In the genomic region with DNA sequence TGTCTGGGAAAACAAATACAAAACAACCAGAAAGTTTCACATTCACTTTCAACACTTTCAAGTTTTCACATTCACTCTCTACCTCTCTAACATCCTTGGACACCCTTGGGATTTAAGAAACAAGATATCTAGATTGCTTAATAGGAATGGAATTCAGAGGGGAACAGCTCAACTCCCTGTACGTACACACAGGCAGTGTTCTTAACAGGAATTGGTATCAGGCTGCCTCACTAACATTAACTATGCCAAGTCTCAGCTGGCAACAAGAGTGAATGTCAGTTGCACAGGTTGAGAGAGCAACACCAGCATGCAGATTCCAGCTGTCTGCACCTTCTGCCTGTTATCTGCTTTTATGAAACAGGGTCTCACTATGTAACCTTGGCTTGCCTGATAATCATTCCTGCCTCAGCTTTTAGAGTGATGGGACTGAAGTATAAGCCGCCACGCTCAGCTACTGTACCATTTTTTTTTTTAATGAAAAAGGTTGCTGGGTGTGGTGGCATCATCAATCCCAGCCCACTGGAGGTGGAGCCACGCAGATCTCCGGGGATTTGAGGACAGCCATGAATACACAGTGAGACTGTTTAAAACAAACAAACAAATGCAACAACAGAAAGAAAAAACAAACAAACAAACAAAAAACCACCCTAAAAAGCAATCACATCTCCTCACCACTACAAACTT, we compare ENCODE assay signal across 8 mouse cellular contexts. TPM values are rescaled to one million over a fixed set of nuclear protein-coding genes. Genes with fewer than 3 reads are reported as not detected.
DNase-seq lines count a peak whose midpoint lies in the region; ATAC-seq lines count a peak whose summit lies in the region.

No protein-coding gene starts in this region.

- no peaks in the 10 kb centered on the region for H3K9me3 ChIP-seq in heart, embryonic 14.5 days (ENCODE audit: control insufficient read depth, low read length)

- peaks cover 9 to 27% of the 10 kb centered on the region in 2 experiments for H3K4me1 ChIP-seq in heart, embryonic 14.5 days (ENCODE audit: control insufficient read depth in 2 of 2, insufficient read depth in 2 of 2, low read length in 2 of 2)

- peak overlapping the region; percentile 90 for H3K4me2 ChIP-seq in heart, embryonic 14.5 days (ENCODE audit: low read length)

- H3K9ac ChIP-seq in heart, embryonic 14.5 days (ENCODE audit: low read length) = peak overlapping the region; percentile 79; the same call in 1 of the 2 replicates

- ATAC-seq in heart, embryonic 14.5 days (ENCODE audit: insufficient number of reproducible peaks, insufficient read depth, low FRiP score, low read depth) = peak; percentile 48

- peak; percentile 11 for DNase-seq in adrenal gland, adult 2 months
- no peak for DNase-seq in adrenal gland, adult 8-10 months
- peak; percentile 15 for DNase-seq in lung, postnatal 25 days (ENCODE audit: low spot score)
- no peak for DNase-seq in lung, postnatal 14 days
- DNase-seq in skeletal muscle tissue, adult 2 months (ENCODE audit: low read depth, low spot score) = peak; percentile 39
- no peak for DNase-seq in frontal cortex, postnatal 14 days (ENCODE audit: low spot score in 2 of 2)
- no peak for DNase-seq in B cell, adult 2 months

- H3K27me3 ChIP-seq in heart, embryonic 14.5 days (ENCODE audit: control insufficient read depth, insufficient read depth, low read length) = no peaks in the 10 kb centered on the region

- H3K27ac ChIP-seq in heart, embryonic 14.5 days (replicated peaks in 1 of 2; ENCODE audit: control insufficient read depth in 1 of 2, insufficient read depth in 1 of 2, low read depth in 2 of 2, low read length in 2 of 2) = peak overlapping the region; percentile 57 to 96

- H3K4me3 ChIP-seq in heart, embryonic 14.5 days (ENCODE audit: control insufficient read depth in 1 of 2, insufficient read depth in 1 of 2, low read depth in 1 of 2, low read length in 2 of 2) = peak overlapping the region; percentile 62 to 99; a peak in 3 of 4 replicates

- 19% methylated on average over 5 of the region's 5 CpGs for WGBS in heart, embryonic 14.5 days

- peaks cover 24% of the 10 kb centered on the region for H3K36me3 ChIP-seq in heart, embryonic 14.5 days (ENCODE audit: control insufficient read depth, insufficient read depth, low read length)

RNA-seq across cellular contexts. Expression of gene Mat2b, which starts 4.4 kb away (rescaled TPM):
- 10 to 100 TPM; 61.3 to 92.1 TPM for total RNA-seq in adrenal gland, adult 2 months (2021)
- 22.9 and 28.7 TPM in 2 replicates for polyA plus RNA-seq in adrenal gland, adult 2 months (2012; rRNA removed)
- 100 to 1,000 TPM in 1 of 4 experiments, 10 to 100 TPM in 3; 86.3 to 102 (median 93.8) TPM for total RNA-seq in adrenal gland, adult 8-10 months (2022)
- polyA plus RNA-seq in heart, embryonic 14.5 days (2014; fragmentation: Nextera tagmentation; extraction: Ambion mirVana) = 131 and 132 TPM in 2 replicates

RNA-seq across cellular contexts. Expression of gene Hmmr, which starts 42.6 kb away (rescaled TPM):
- 1 to 10 TPM in 1 of 2 experiments, under 1 TPM in 1; 0.76 to 1.4 TPM for total RNA-seq in adrenal gland, adult 2 months (2021)
- polyA plus RNA-seq in adrenal gland, adult 2 months (2012; rRNA removed) = 0.32 and 0.47 TPM in 2 replicates
- total RNA-seq in adrenal gland, adult 8-10 months (2022) = 1 to 10 TPM in 1 of 4 experiments, under 1 TPM in 3; 0.51 to 1.0 (median 0.60) TPM
- 47.3 and 56.8 TPM in 2 replicates for polyA plus RNA-seq in heart, embryonic 14.5 days (2014; fragmentation: Nextera tagmentation; extraction: Ambion mirVana)

RNA-seq across cellular contexts. Expression of gene Nudcd2, which starts 42.9 kb away (rescaled TPM):
- total RNA-seq in adrenal gland, adult 2 months (2021) = 10 to 100 TPM; 21.1 to 25.2 TPM
- polyA plus RNA-seq in adrenal gland, adult 2 months (2012; rRNA removed) = 22.0 and 27.2 TPM in 2 replicates
- 10 to 100 TPM; 26.4 to 31.4 (median 29.8) TPM for total RNA-seq in adrenal gland, adult 8-10 months (2022)
- 88.9 and 97.1 TPM in 2 replicates for polyA plus RNA-seq in heart, embryonic 14.5 days (2014; fragmentation: Nextera tagmentation; extraction: Ambion mirVana)

Comparison
In these comparisons a context has a peak if more than half of its experiments do, and no peak if none do; other contexts are left out.
1. DNase-seq: peak in adrenal gland, adult 2 months (single experiment), lung, postnatal 25 days (single experiment) and skeletal muscle tissue, adult 2 months (single experiment); none in adrenal gland, adult 8-10 months (single experiment), lung, postnatal 14 days (single experiment), frontal cortex, postnatal 14 days (0 of 2) and B cell, adult 2 months (0 of 2).